Mouse (Mus musculus) mouse embryonic stem cell (cell line): ENCODE results near the gene Bcl2l13.

Experiments used
- in situ Hi-C, 2 experiments: fragments of 300-500 bp; cut with MboI; formaldehyde crosslinking; loops; 1 replicate in 1 of 2; 3 replicates in 1 of 2; pipeline ENCODE4 v1.14.3; 2019 to 2020; ENCODE audit warnings: low sequenced_read_pairs in 2 of 2, low pct_unique_long_range_greater_than_20kb in 1 of 2, mixed read lengths in 1 of 2; ENCODE audit not compliant: unreplicated experiment in 1 of 2

Gene Bcl2l13

DNA sequence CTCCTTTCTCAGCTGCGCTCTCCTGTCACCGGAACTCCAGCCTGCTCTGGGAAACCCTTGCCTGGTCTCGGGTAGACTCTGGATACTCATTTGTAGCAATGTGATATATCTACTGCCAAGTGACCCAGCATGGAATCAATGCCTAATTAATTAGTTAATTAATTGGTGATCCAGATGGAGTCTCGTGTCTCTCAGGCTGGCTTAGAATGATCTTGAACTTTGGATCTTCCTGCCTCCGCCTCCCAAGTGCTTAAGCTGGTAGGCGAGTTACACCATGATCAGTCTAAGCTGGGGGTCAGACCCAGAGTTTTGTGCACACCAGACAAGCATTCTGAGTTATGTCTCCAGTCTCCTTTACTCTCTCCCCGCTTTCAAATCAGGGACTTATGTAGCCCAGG is 105.1 kb downstream of the Bcl2l13 start:
- in situ Hi-C loops = no loop called here

DNA sequence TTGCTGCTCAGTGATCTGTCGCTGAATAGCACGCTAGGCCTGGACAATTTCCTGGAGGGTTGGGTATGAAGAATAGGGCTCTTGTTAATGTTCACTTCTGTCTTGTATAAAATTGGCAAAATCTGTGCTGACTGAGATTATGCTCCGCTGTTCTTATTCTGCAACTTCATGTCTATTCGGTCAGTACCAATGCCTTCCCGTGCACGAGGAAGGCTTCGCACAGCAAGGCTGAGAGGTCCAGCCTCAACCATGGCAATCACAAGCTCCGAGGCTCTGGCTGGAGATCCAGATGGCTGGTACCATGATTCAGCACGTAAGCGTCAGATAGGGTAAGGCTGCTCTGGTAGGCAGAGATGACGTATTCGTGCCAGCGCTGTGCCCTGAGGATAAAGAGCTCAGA is 105.6 kb downstream of the Bcl2l13 start:
- in situ Hi-C loops = no loop called here
